In genomic region chr5:148073461-148073860, GRCm38 (mm10) we compare ENCODE assay signal across 16 mouse cellular contexts.
DNase-seq lines count a peak whose midpoint lies in the region; ATAC-seq and TF ChIP-seq lines count a peak whose summit lies in the region.
"Had no signal": no experiment of that assay in that cellular context is flagged by ENCODE, and none has a peak within 500 bp of the region (broad histone marks: within the 10 kb centered on the region; RNA-seq: fewer than 3 reads in every experiment).

No protein-coding gene starts in this region.

- DNase-seq in hindbrain, postnatal 0 days (ENCODE audit: low spot score), result peak; percentile 38
- no peak for DNase-seq in liver, postnatal 0 days
- no peak for DNase-seq in liver, embryonic 11.5 days (ENCODE audit: low spot score)
- peak; percentile 34 for DNase-seq in ES-E14 (ENCODE audit: low read depth, low spot score)
- no peak for DNase-seq in brain, embryonic 14.5 days (ENCODE audit: low read depth)
- DNase-seq in MN1 (ENCODE audit: low spot score), result no peak
- DNase-seq: cerebellum, adult 9-10 months; heart, postnatal 14 days; kidney, postnatal 25 days; lung, adult 18-20 months; thymus, adult 2 months had no signal

- in situ Hi-C loops in ES-E14 (cut with MboI; ENCODE audit: low sequenced_read_pairs in 2 of 2, unreplicated experiment in 2 of 2), result loop anchor here in 1 of 2 experiments (10.0 kb wide), 1 partner anchor 171 kb away; no protein-coding TSS in a partner anchor

- no peak for ATAC-seq in hindbrain, postnatal 0 days
- no peak for ATAC-seq in hindbrain, embryonic 13.5 days (ENCODE audit: low FRiP score)
- no peak for ATAC-seq in liver, postnatal 0 days
- no peak for ATAC-seq in liver, embryonic 11.5 days (replicated peaks; ENCODE audit: low FRiP score)
- ATAC-seq: forebrain, embryonic 13.5 days; midbrain, embryonic 15.5 days; Patski had no signal

- no peaks in the 10 kb centered on the region for H3K4me1 ChIP-seq in hindbrain, postnatal 0 days (ENCODE audit: insufficient read depth, low read length)
- 0 out of 2 replicates have a peak, but pooled peaks cover 4% of the 10 kb centered on the region for H3K4me1 ChIP-seq in hindbrain, embryonic 13.5 days (replicated peaks)
- H3K4me1 ChIP-seq in liver, postnatal 0 days (ENCODE audit: insufficient read depth), result no peaks in the 10 kb centered on the region
- H3K4me1 ChIP-seq in liver, embryonic 11.5 days (replicated peaks; ENCODE audit: control insufficient read depth, insufficient read depth, low read length), result no peaks in the 10 kb centered on the region
- H3K4me1 ChIP-seq in ES-E14 (ENCODE audit: control insufficient read depth in 2 of 2, insufficient read depth in 2 of 2, low read length in 2 of 2, poor library complexity in 1 of 2), result 0 out of 4 replicates have a peak, but pooled peaks cover 0 to 2% of the 10 kb centered on the region in 2 experiments
- H3K4me1 ChIP-seq: forebrain, embryonic 13.5 days; limb, embryonic 10.5 days had no signal

- no peak for TF ChIP-seq POLR2A in brain, embryonic 14.5 days (IDR thresholded peaks at IDR 0.05; ENCODE audit: borderline replicate concordance, extremely low read depth, insufficient read depth, insufficient read length, poor library complexity, severe bottlenecking)

- no peak overlapping the region for H3K4me3 ChIP-seq in hindbrain, postnatal 0 days (ENCODE audit: low read length)
- no peak overlapping the region for H3K4me3 ChIP-seq in hindbrain, embryonic 13.5 days
- H3K4me3 ChIP-seq in liver, postnatal 0 days (ENCODE audit: low read depth, low read length), result no peak overlapping the region
- no peak overlapping the region for H3K4me3 ChIP-seq in liver, embryonic 11.5 days (ENCODE audit: low read depth, low read length)
- H3K4me3 ChIP-seq in ES-E14 (ENCODE audit: insufficient read depth in 1 of 2, low read depth in 1 of 2, low read length in 2 of 2, poor library complexity in 1 of 2, severe bottlenecking in 1 of 2), result no peak overlapping the region
- H3K4me3 ChIP-seq: forebrain, embryonic 13.5 days; limb, embryonic 10.5 days; midbrain, embryonic 15.5 days had no signal

- H3K4me2 ChIP-seq in hindbrain, postnatal 0 days (ENCODE audit: low read depth, low read length), result no peak overlapping the region
- H3K4me2 ChIP-seq in hindbrain, embryonic 13.5 days, result no peak overlapping the region
- H3K4me2 ChIP-seq in liver, postnatal 0 days (ENCODE audit: low read depth, low read length), result no peak overlapping the region
- no peak overlapping the region for H3K4me2 ChIP-seq in liver, embryonic 11.5 days
- H3K4me2 ChIP-seq: forebrain, embryonic 13.5 days; midbrain, embryonic 15.5 days had no signal

- 90% methylated on average over 5 of the region's 5 CpGs for WGBS in hindbrain, postnatal 0 days
- WGBS in hindbrain, embryonic 13.5 days, result 95% methylated on average over 5 of the region's 5 CpGs
- WGBS in liver, postnatal 0 days (ENCODE audit: insufficient replicate concordance), result 81% methylated on average over 5 of the region's 5 CpGs
- 82% methylated on average over 5 of the region's 5 CpGs for WGBS in liver, embryonic 11.5 days

- peak; percentile 57 for TF ChIP-seq CTCF in hindbrain, postnatal 0 days (IDR thresholded peaks at IDR 0.05; ENCODE audit: low read depth)
- peak; percentile 29 for TF ChIP-seq CTCF in liver, postnatal 0 days (IDR thresholded peaks at IDR 0.05; ENCODE audit: low read depth)
- peak; percentile 30; the same call in 1 of the 2 replicates for TF ChIP-seq CTCF in brain, embryonic 14.5 days (IDR thresholded peaks at IDR 0.05; ENCODE audit: borderline replicate concordance, extremely low read depth, insufficient read depth, insufficient read length)

- no peak for TF ChIP-seq EP300 in liver, postnatal 0 days (IDR thresholded peaks at IDR 0.05; ENCODE audit: low read depth)

- H3K27ac ChIP-seq in hindbrain, postnatal 0 days, result no peak overlapping the region
- no peak overlapping the region for H3K27ac ChIP-seq in hindbrain, embryonic 13.5 days
- H3K27ac ChIP-seq in liver, postnatal 0 days (ENCODE audit: low read depth), result no peak overlapping the region
- no peak overlapping the region for H3K27ac ChIP-seq in liver, embryonic 11.5 days (ENCODE audit: low read depth, low read length)
- H3K27ac ChIP-seq in ES-E14 (ENCODE audit: insufficient read depth, low read depth, low read length, poor library complexity, severe bottlenecking), result no peak overlapping the region
- H3K27ac ChIP-seq: forebrain, embryonic 13.5 days; limb, embryonic 10.5 days; midbrain, embryonic 15.5 days had no signal

- no peak overlapping the region for H3K9ac ChIP-seq in hindbrain, postnatal 0 days (replicated peaks; ENCODE audit: low read length)
- no peak overlapping the region for H3K9ac ChIP-seq in hindbrain, embryonic 13.5 days
- no peak overlapping the region for H3K9ac ChIP-seq in liver, postnatal 0 days (replicated peaks)
- no peak overlapping the region for H3K9ac ChIP-seq in liver, embryonic 11.5 days (ENCODE audit: low read depth, low read length)
- H3K9ac ChIP-seq in ES-E14 (ENCODE audit: insufficient read depth, low read depth, low read length, poor library complexity, severe bottlenecking), result no peak overlapping the region
- H3K9ac ChIP-seq: forebrain, embryonic 13.5 days; midbrain, embryonic 15.5 days had no signal

- no peaks in the 10 kb centered on the region for H3K27me3 ChIP-seq in hindbrain, postnatal 0 days (ENCODE audit: insufficient read depth, low read length)
- H3K27me3 ChIP-seq in hindbrain, embryonic 13.5 days, result no peaks in the 10 kb centered on the region
- no peaks in the 10 kb centered on the region for H3K27me3 ChIP-seq in liver, postnatal 0 days (ENCODE audit: insufficient read depth, low read length)
- H3K27me3 ChIP-seq in liver, embryonic 11.5 days (replicated peaks; ENCODE audit: control insufficient read depth, insufficient read depth, low read length), result no peaks in the 10 kb centered on the region
- H3K27me3 ChIP-seq: forebrain, embryonic 13.5 days; midbrain, embryonic 15.5 days had no signal

- H3K9me3 ChIP-seq in hindbrain, postnatal 0 days (ENCODE audit: low read length), result no peaks in the 10 kb centered on the region
- no peaks in the 10 kb centered on the region for H3K9me3 ChIP-seq in hindbrain, embryonic 13.5 days
- no peaks in the 10 kb centered on the region for H3K9me3 ChIP-seq in liver, postnatal 0 days (ENCODE audit: low read length)
- no peaks in the 10 kb centered on the region for H3K9me3 ChIP-seq in liver, embryonic 11.5 days (ENCODE audit: control insufficient read depth, low read length)
- H3K9me3 ChIP-seq in ES-E14 (ENCODE audit: control insufficient read depth, insufficient read depth, low read depth, low read length), result no peaks in the 10 kb centered on the region
- H3K9me3 ChIP-seq: forebrain, embryonic 13.5 days; limb, embryonic 10.5 days; midbrain, embryonic 15.5 days had no signal

- H3K36me3 ChIP-seq in hindbrain, postnatal 0 days (ENCODE audit: insufficient read depth, low read length), result no peaks in the 10 kb centered on the region
- H3K36me3 ChIP-seq in hindbrain, embryonic 13.5 days, result peaks cover 10% of the 10 kb centered on the region
- H3K36me3 ChIP-seq in liver, postnatal 0 days (replicated peaks; ENCODE audit: insufficient read depth, low read length), result no peaks in the 10 kb centered on the region
- no peaks in the 10 kb centered on the region for H3K36me3 ChIP-seq in liver, embryonic 11.5 days (ENCODE audit: control insufficient read depth, insufficient read depth, low read length)
- H3K36me3 ChIP-seq in ES-E14 (ENCODE audit: control insufficient read depth, insufficient read depth, low read length, poor library complexity, severe bottlenecking), result no peaks in the 10 kb centered on the region
- H3K36me3 ChIP-seq: limb, embryonic 10.5 days; midbrain, embryonic 15.5 days had no signal

TF ChIP-seq in ES-E14, 5 proteins besides CTCF, POLR2A, EP300 and RAD21:
- TF ChIP-seq ZNF384 (IDR thresholded peaks at IDR 0.05; ENCODE audit: low read depth, low read length), result no peak

Comparison
In these comparisons a context has a peak if more than half of its experiments do, and no peak if none do; other contexts are left out.
1. DNase-seq: peak in hindbrain, postnatal 0 days (single experiment) and ES-E14 (single experiment); none in liver, postnatal 0 days (single experiment), liver, embryonic 11.5 days (single experiment), brain, embryonic 14.5 days (single experiment) and MN1 (single experiment).
2. Peak in every context shown above with its lines, with median percentiles within 50 percentile points of each other: CTCF ChIP-seq.